Mouse (Mus musculus): ENCODE results near the gene Tango6. TPM values are rescaled to one million over a fixed set of nuclear protein-coding genes. Genes with fewer than 3 reads are reported as not detected.
"Not testable (repeated sequence)": the region's sequence is repeated elsewhere in the genome, so short reads cannot be mapped to it uniquely, and the experiment has no call there.

The Tango6 gene
- total RNA-seq, 2 experiments from 2014 or later, result 9.3 to 9.4 TPM

DNA sequence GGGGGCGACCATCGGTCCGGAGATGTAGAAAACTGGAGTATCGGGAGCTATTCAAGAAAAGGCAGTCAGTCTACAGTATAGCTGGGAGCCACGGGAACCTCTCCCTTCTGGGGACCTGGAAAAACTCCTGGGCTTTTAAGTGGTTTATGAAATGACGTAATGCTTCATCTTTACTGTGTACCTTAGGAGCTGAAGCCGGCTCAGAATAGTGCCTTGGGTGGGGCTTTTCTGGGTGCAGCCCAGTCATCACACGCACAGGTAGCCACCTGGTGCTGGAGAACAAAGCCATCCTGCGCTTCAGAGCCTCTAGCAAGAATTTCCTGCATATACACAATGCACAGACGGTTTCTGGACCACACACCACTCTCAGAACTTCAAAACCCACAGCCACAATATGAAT lies 180.0 kb downstream of the Tango6 start:
- DNase-seq, result no peak
- intact Hi-C loops (cut with DNase I), result no loop called here

- no peak for DNase-seq
- intact Hi-C loops (cut with DNase I), result no loop called here
Observed at GRCm38 (mm10) chr8:106865354-106865753, 182.5 kb downstream of the Tango6 start.

GRCm38 (mm10) chr8:106870051-106870450 lies 187.2 kb downstream of the Tango6 start, which contains the start of gene Has3:
Gene Has3 (plus strand): TSS chr8:106870242.
- intact Hi-C loops (cut with DNase I), result loop anchor here (1.0 to 2.0 kb wide), 2 partner anchors 17 to 152 kb away; no protein-coding TSS in a partner anchor
- DNase-seq, result peak; percentile 45 to 52

GRCm38 (mm10) chr8:106870537-106871327 lies 187.9 kb downstream of the Tango6 start:
- peak; percentile 72 for DNase-seq
- intact Hi-C loops (cut with DNase I), result loop anchor here (1.0 to 2.0 kb wide), 2 partner anchors 16 to 152 kb away; no protein-coding TSS in a partner anchor

DNA sequence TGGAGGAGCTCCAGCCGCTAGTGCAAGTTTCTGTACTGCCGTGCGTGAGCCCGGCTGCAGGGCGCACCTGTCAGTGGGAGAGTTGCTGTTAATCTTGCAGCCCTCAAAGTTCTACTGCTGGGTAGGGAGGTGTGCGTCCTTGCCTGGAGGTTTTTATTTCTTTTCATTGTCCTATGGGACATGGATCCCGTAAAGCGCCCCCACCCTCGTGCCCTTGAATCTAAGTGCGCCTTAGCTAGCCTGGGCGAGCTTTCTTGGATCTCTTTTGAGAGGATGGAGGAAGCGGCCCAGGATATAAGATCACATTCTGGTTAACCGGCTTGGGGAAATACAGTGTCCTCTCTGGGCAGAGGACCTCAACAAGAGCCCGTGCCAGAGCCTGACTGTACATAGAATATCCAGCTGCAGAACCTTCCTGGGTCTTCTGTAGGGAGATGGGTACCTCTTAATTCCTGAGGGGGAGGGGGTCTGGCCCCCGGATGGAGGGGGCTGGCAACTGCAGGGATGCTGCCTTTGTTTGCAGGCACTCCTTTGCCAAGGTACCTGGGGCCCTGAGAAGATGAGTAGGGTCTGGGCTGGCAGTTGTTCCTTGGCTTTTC lies 188.6 kb downstream of the Tango6 start:
- intact Hi-C loops (cut with DNase I), result loop anchor here (2.0 kb wide), 1 partner anchor 15 kb away; no protein-coding TSS in a partner anchor
- DNase-seq, result peak; percentile 29 to 35

DNA sequence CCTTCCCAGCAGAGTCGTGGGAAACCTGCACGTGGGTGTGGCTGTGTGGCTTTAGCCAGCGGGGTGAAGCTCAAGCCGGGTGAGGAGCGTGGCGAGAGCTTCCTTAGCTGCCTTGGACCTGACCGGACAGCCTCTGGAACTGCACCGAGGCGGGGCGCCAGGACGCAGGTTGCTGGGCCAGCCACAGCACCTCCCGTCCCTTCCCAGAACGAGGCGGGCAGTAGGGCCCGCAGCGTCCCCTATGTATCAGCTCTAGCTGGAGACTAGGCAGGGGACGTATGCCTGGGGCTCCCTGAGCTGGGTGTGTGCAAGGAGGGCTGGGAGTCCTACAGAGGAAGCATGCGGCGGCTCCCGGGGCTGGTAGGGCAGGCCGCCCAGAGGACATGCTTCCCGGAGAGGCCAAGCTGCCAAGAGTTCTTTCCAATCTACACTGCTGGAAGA lies 189.1 kb downstream of the Tango6 start:
- intact Hi-C loops (cut with DNase I), result loop anchor here (2.0 kb wide), 1 partner anchor 15 kb away; no protein-coding TSS in a partner anchor
- DNase-seq, result peak; percentile 79 to 85

- intact Hi-C loops (cut with DNase I), result no loop called here
- no peak for DNase-seq
Observed at GRCm38 (mm10) chr8:106872454-106873034, 189.7 kb downstream of the Tango6 start.

GRCm38 (mm10) chr8:106880121-106880707 lies 197.3 kb downstream of the Tango6 start:
- no peak for DNase-seq
- intact Hi-C loops (cut with DNase I), result no loop called here

- intact Hi-C loops (cut with DNase I); DNase-seq: not testable (repeated sequence)
Observed at GRCm38 (mm10) chr8:106884094-106884493, 201.2 kb downstream of the Tango6 start.

DNA sequence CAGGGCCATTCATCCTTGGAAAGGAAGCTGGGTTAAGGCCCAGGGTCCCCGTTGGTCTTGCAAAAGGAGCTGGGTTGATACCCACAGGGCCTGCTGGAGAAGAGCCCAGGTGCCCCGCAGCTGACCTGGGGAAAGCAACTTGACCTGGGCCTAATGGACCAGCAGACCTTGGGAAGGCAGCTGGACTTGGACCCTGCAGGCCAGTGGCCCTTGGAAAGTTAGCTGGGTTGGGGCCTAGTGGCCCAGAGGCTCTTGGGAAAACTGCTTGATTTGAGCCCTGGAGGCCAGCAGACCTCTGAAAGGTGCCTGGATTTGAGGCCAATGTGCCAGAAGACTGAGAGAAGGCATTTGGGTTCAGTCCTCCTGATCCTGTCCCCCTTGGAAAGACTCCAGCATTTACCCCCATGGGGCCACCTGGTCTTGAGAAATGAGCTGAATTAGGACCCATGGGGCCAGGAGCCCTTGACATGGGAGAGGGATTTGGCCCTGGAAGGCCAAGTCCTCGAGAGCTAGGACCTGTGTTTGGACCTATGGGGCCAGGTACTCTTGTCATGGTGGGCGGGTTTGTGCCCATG lies 202.0 kb downstream of the Tango6 start:
- intact Hi-C loops (cut with DNase I), result loop anchor here (5.0 kb wide), 1 partner anchor 188 kb away; no protein-coding TSS in a partner anchor
- DNase-seq, result not testable (repeated sequence)

DNA sequence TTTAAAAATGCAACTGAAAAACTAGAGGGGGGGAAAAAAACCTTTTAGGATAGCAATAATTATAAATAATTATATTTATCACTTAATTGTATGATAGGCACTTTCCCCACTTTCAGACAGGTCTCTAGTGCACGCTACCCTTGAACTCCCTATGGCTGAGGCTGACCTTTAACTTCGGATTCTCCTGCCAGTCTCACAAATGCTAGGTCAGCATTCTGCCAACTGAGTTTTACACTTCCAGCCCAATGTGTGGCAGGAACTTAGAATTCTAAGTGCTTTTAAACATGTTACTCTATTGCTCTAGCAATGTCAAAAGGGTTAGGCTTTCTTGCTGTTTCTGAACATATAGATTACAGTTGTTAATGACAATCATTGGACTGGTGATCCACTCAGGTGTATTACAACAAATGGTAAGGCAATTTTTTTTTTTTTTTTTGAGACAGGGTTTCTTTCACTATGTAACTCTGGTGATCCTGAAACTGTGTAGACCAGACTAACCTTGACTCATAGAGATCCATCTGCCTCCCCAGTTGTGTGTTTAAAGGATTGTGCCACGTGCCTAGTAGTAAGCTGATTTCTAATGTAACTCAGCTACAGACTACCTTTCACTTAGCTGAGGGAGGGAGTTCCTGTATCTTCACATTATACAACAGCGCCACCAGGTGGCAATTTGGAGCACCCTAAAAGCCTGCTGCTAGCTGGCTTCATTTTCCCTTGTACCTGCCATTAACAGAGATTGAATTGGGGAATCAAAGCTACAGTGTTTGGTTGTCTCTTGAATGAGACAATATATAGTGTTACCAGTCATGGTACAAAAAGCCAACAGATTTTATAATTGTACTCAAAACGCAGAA lies 204.7 kb downstream of the Tango6 start:
- intact Hi-C loops (cut with DNase I), result loop anchor here (1.0 to 5.0 kb wide), 3 partner anchors 17 to 190 kb away; partner anchors contain the start of gene Has3
- DNase-seq, result peak; percentile 82 to 91

DNA sequence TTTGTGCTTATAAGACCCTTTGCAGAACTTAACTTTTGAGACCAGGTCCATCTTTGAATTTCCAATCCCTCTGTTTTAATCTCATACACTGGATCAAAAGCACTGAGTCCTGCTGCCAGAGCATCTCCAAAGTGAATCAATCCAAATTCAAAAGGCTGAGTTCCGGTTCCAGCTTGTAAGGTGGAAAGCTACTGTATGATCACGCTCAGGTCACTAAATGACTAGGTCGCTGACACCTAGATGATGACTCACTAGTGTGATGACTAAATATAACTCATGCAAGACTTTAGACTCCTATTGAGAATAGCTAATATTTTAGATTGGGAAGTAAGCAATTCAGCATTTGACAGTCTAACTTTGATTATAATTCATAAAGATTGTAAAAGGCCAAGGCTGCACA lies 205.9 kb downstream of the Tango6 start:
- intact Hi-C loops (cut with DNase I), result loop anchor here (5.0 kb wide), 1 partner anchor 192 kb away; no protein-coding TSS in a partner anchor
- DNase-seq, result no peak

DNA sequence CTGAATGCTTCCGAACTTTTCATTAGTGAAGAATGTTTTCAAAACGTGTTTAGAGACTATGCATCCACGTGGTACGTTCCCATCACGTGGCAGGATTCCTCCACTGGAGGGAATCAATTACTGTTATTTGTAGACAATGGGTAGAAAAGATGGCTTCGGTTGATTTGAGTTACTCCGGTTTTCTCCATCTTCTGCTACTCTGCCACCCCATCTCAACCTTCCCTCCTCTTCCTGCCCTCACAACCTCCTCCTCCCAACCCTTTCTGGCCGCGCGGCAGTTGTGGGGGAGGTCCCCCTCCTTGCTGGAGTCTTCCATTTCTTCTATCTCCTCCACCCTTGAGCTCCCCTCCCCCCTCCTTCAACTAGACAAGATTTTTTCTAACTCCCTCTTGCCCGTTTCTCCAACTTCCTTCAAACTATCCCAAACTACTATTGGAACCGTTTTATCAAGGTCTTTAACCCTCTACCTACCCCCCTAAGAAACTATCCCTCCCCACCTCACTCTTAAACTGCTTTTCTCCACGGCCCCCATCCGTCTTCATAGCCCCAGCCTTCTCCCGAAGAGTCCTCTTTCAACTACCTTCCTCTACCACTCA lies 209.4 kb downstream of the Tango6 start:
- intact Hi-C loops (cut with DNase I), result no loop called here
- peak; percentile 56 to 58 for DNase-seq

DNA sequence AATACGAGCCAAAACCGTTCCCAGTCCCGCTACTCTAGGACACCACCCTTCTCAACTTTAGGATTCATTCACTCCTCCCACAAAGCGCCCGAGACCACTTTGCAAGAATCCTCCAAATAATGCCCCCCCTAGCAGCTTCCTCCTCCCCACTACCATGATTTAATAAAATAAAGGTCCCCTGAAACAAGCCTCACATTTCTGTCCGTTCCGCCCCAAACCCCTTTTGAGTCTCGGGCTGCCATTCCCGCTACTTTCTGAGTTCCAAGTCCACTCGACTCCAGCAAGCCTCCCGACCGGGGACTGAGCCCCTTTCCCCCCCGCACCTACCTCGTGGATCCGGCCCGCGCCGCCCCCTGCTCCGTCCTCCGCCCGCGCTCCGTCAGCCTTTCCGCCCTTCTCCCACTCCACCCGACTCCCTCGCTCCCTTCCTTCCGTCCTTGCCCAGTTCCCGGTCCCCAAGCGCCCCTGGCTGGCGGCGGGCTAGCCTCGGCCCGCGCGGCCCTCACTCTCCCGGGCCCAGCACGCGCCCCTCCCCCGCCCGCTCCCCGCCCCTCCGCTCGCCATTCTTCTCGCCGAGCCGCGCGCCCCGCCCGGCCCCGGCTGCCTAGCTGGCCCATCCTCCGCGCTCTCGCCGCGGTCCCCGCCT lies 210.1 kb downstream of the Tango6 start:
- DNase-seq, result peak in 1 of 2 experiments; percentile 75
- intact Hi-C loops (cut with DNase I), result no loop called here

GRCm38 (mm10) chr8:106893481-106894156 lies 210.8 kb downstream of the Tango6 start, which contains the start of gene Utp4:
Gene Utp4 (plus strand): TSS chr8:106893636.
- intact Hi-C loops (cut with DNase I), result no loop called here
- DNase-seq, result peak; percentile 90 to 91

DNA sequence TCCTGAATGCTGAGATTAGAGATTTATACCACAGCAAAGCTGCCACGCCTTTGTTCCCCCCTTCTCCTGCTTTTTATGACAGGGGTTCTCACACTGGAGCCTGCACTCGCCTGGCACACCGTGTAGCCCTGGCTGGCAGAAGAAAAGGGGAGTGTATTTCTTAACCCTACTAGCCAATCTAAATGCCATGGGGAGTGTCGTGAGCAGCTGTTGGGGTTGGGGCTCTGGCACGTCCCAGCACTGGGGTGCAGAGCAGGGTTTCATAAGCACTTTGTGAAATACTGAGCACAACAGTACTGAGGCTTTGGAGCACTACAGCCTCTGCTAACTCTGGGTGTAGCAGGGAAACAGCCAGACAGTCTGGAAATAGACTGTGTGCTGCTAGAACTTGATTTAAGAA lies 216.6 kb downstream of the Tango6 start:
- DNase-seq, result no peak
- intact Hi-C loops (cut with DNase I), result no loop called here
